Mouse (Mus musculus): Measurements from ENCODE around the gene Bahcc1.

Gene Bahcc1

DNA sequence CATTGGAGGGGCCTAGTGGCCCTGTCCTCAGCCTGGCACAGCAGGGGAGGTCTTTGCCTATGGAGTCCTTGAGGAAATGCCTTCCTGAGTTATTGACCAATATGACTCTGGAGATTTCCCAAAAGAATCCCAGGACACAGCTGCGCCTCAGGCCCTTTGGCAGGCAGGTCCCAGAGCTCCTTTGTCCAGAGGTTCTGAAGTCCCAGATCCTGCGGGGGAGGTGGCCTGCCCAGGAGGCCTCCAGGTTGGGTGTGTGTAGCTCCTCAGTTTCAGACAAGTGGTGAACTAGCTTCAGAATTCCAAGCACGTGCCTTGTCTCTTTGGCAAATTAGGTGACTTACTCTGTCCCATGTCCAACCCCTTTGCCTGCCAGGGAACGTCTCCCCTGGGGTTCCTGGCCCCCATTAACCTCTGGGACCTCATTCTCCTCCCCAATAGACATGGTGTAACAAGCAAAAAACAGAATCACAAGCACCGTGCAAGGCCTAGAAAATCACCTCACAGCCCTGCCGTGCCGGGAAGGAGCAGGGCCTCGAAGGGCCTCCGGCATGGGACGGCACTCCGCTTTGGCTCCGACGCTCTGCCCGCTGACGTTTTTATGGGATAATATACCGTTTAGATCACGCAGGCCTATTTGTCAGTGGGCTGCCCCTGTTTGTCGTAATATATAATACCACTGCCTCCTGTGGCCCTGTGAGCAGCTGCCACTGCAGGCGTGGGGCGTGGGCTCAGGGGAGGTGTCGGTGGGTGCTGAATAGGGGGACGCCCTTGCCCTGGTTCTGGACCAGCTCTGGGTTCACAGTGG is 10.2 kb downstream of the Bahcc1 start:
- no peak for DNase-seq (ENCODE audit: low spot score in 2 of 2)

DNA sequence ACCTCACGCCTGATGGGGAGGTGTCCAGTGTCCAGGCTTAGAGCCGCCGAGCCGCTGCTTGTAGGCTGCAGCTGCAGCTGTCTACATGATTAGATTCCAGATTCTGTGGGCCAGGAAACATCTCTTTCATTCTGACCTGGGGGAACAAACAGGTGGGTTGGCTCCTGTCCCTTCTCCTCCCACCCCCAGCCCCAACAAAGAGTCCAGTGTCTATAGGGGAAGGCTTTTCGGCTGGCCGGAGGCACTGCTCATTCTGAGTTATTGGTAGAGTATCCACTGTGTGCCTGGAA is 10.7 kb downstream of the Bahcc1 start:
- DNase-seq (ENCODE audit: low spot score in 2 of 2) = no peak

DNA sequence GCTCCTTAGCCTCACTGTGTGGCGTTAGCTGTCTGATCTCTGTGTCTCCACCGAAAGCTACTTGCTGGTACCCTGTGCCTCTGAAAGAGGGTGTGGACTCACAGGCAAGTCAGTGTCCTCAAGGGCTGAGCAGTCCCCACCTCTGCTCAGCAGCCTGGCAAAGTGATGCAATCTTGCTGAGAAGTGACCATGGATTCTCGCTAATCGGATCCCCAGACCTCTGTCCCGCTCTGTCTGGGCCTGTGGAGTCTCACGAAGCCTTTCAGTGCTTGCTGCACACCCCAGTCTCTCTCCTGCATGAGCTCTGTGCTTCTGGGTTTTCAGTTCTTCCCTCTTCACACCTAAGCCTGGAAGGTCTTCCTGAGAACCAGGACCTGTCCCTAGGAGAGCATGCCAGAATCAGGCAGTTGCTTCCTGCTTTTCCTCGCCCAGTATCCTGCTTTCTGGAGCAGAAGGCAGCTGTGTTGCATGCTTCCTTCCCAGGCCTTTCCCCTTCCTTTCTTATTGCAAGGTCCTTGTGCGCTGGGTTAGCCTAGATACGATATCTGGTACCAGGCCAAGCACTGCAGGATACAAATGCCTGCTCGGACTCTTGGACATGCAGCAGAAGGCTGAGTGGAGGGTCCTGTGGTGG is 15.5 kb downstream of the Bahcc1 start:
- no peak for DNase-seq (ENCODE audit: low spot score in 2 of 2)

DNA sequence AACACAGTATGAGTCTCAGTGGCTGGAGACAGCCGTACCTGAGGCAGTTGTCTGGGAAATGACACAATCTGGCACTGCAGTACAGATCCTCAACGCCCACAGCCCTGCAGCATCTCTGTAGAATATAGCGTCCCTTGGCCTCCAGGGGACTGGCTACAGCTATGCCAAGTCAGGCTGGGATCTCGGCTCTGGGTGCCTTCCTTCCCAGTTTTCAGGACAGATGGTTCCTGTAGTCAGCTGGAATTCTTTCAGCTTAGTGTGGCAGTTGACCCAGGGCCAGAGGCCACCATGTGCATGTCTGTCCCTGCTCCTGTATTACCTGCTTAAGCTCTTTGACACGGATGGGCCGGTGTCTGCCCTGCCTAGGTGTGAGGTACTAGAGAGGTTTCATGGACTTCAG is 16.2 kb downstream of the Bahcc1 start:
- no peak for DNase-seq (ENCODE audit: low spot score in 2 of 2)

DNA sequence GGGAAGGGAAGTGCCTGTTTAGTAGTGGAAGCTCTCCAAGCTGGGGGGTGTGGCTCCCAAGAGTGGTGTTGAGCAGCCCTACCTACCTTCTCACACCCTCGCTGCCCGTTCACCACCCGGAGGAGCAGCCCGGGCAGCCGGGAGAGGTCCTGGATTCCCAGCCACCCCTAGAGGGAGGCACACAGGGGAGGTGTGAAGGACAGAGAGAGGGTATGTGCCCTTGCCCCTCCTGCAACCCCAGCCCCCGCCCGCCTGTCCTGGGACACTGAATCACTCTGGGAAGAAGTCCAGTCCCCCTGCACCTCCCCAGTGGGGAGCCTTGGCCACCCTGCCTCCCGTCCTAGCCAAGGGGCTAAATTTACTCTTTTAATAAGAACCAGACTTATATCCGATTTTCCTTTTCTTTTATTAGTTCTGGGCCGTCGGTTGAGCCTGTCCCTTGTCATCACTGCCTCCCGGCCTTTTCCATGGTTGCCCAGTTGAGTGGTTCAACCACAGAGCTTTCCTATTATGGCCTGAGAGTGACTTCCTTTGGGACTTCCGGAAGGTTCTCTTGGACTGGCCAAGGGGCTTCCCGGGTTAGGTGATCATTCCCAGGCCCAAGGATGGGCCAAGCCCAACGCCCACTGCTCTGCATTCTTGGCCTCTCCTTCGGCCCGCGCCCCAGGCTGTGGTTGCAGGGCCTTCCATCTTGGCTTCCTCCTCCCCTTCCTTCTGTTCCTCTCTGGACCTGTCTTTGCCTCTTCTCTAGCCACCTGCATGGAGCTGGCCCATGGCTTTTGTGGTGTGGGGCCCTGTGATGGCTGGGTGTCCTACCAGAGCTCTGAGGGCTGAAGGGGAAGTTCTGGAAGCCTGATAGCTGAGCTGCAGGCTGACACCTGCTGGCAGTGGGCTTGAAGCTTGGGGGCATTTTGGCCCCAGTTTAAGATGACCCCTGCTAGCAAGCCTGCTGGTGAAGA is 18.5 kb downstream of the Bahcc1 start:
- DNase-seq (ENCODE audit: low spot score in 2 of 2) = no peak

DNA sequence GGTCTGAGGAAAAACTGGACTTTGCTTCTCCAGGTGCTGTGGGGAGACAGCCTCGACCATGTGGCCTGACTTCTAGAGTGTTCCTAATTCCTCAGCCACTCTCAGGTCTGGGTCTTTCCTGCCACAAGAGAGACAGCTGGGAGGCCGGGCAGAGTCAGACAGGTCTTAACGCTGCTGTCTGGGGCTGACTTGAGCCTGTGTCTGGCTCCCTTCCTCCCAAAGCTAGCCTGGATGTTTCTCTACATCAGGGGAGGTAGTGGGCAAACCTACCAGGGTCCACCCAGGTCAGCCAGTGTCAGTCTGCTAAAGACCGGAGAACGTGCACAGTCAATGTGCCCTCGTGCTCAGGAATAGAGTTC is 19.2 kb downstream of the Bahcc1 start:
- no peak for DNase-seq (ENCODE audit: low spot score in 2 of 2)

DNA sequence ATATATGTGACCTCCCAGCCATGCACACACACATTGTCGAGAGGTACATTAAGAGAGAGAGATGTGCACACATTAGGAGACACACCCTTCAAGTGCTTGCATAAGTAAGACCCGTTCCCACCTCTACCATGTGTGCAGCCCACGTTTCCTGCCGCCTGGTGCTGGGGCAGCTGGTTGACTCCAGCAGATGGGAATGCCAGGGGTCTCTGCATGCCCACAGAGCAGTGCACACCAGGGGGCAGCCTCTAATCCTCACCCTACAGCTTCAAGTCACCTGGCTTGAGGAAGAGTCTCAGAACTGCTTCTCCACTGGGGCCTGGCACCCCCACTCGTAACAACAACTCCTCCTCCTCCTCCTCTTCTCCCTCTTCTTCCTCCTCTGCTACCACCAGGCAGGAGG is 19.7 kb downstream of the Bahcc1 start:
- no peak for DNase-seq (ENCODE audit: low spot score in 2 of 2)

DNA sequence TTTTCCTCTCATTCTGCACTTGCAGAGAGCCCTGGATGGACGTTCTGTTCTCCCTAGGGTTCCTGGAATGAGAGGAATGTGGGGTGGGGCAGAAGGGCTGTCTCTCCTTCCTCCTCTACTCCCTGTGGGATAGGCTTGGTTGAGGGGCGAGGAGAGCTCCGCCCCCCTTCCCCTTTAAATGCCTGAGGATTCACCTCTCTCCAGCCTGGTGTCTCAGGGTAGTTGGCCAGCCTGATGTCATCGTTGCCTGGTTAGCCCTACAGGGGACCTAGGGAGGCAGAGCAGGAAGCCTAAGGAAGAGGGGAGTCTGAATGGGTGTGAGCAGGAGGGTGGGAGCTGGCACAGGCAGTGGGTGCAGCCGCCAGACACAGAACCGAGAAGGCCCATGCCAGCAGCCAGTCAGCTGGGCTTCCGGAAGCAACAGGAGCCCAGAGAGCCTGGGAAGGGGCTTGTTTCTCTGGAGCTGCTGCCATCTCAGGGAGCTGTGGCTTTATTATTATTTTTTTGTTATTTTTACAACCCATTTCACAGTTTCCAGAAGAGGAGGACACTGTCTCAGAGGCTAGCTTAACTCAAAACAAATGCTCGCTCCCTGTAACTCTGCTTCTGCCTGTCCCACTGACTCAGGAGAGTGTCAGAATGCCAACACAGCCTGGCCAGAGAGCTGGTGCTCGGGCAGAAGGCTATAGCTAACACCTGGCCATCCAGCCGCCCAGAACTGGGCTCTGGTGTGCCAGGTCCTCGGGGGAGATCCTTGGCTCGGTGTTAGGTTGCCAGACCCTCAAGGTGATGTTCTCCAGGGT is 20.3 kb downstream of the Bahcc1 start:
- DNase-seq (ENCODE audit: low spot score in 2 of 2) = no peak

DNA sequence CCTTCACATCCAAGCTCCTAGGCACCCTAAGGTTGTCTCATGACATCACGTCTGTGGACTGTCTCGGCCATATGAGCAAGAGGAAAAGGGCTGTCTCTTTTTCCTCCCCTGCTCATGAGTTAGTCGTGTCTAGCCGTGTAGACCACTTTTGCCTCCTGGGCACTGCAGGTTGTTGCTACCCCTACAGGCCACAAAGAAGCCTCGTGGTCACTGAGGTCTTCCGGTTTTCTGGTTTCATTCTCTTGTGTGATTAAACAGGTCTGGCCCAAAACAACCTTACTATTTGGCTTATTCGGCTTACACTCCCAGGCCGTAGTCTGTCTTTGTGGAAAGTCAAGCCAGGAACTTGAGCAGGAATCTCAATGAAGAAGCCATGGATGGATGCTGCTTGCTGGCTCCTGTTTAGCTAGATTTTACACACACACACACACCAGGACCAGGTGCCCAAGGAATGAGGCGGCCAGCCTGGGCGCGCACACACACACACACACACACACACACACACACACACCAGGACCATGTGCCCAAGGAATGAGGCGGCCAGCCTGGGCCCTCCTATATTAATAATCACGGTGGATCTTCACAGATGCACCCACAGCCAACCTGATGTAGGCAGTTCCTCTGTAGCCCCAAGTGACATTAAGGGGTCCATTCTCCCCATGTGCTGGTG is 21.0 kb downstream of the Bahcc1 start:
- no peak for DNase-seq (ENCODE audit: low spot score in 2 of 2)

DNA sequence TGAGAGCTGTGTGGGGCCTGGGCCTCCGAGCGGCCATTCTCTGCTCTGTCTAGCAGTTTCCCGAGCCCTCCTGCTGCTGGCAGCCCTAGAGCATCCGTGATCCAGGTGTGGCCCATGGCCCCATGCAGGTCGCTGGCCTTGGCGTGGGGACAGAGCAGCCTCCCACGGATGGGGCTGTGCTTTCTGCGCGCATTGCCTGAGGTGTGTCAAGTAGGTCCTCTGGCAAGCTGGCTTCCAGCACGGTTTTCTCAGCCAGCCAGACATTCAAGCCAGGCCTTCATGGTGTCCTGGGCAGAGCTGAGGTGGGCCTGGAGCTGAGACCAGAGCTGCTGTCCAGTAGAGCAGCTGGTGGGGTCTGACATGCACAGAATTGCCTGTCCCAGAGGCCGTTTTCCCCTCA is 21.7 kb downstream of the Bahcc1 start:
- no peak for DNase-seq (ENCODE audit: low spot score in 2 of 2)

DNA sequence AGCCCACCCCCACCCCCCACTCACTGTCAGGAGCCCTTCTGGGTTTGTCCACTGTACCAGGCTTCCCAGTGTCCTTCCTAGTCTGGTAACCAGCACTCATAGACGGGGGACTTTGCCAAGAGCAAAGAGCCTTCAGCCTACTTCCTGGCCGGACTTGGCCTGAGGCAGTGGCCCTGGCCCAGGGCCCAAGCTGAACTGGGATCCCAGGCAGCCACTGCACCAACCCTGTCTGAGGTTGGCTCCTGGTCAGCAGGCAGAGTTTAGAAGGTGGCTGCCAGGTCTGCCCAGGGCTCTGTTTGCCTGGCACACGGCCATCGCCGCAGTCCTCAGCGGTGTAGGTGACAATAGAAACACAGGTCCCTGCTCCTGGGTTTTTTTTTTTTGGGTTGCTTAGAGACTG is 22.3 kb downstream of the Bahcc1 start:
- DNase-seq (ENCODE audit: low spot score in 2 of 2) = peak in 1 of 2 experiments; percentile 81

DNA sequence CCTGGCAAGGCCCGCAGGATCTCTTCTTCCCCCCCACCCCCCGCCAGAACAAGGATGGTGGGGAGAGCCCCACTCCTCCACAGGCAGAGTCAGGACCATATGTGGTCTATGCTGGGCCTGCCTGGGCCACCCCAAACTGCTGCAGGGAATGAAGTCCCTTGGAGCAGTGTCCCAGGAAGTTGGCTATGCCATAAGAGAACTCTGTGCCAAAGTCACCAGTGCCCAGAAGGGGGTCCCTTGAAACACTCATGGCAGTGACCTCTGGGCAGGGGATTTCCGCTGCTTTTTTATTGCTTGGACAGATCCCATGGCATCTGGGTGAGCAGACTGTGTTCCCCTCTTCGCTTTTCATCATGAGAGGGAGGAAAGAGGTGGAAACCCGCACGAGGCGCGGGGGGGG is 22.8 kb downstream of the Bahcc1 start:
- DNase-seq (ENCODE audit: low spot score in 2 of 2) = no peak

DNA sequence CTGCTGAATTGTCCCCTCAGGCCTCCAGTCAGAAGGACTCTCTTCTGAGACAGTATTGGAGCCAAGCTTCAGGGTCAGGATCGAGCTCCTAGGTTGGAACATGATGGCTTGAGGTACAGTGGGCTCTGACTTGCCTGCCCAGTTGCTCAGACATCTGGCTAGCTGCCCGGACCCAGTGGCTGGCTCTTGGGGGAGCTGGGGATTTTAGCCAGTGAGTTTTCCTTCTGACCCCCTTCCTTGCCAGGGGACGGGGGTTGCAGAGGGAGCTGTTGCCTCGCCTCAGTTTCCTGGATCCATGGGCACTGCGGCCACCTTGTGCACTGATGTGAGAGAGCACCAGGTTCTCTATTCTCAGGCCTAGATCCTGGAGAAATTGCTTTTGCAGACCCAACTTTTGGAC is 23.4 kb downstream of the Bahcc1 start:
- DNase-seq (ENCODE audit: low spot score in 2 of 2) = no peak

DNA sequence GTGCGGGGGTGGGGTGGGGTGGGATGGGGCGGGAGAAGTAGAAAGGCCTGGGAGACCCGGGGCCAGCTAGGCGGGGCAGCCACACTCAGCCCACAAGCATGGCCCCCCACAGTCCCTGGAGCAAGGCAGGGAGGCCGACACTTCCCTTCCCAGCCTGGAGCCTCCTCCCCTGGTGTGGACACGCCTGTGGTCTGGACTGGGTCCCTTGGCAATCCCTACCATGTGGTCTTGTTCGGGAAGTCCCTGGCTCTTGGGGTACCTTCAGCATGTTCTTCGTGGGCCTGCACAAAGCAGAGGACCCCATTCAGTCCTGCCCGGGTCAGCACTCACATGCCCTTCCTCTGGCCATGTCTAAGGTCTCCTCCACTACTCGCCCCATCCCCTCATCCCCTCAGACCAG is 23.8 kb downstream of the Bahcc1 start:
- no peak for DNase-seq (ENCODE audit: low spot score in 2 of 2)

DNA sequence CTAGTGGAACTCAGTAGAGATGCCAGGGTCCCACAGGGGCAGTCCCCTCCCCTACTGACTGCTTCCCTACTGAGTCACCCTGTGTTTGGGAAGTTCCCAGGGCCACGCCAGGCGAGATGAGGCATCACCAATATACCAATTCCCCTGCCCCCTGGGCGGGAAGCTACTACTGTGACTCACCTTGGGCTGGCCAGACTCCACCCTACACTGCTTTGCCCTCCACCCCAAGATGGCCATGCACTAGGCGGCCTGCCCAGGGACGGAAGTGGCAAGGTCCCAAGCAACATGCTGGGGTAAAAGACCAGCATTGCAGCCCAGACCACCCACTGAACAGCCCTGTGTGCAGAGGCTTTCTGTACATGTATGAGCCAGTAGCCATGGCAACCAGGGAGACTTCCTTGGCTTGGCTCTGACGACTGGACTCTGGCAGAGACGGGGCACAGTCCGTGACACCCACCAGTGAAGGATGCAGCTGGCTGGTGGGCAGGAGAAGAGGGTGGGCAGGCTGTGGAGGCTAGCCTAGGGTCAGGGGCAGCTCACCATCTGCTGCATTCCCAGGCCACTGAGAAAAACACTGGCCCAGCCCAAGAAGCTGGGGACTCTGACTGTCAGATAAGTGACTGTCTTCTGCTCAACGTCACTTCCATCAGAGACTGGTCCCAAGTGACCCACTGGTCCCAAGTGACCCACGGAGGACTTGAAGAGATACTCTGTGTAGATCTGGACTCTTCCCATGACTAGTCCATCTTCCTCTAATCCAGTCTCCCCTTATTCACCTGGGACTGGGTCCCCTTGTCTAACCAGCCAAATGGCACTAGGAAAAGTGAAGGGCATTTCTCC is 24.5 kb downstream of the Bahcc1 start:
- no peak for DNase-seq (ENCODE audit: low spot score in 2 of 2)

DNA sequence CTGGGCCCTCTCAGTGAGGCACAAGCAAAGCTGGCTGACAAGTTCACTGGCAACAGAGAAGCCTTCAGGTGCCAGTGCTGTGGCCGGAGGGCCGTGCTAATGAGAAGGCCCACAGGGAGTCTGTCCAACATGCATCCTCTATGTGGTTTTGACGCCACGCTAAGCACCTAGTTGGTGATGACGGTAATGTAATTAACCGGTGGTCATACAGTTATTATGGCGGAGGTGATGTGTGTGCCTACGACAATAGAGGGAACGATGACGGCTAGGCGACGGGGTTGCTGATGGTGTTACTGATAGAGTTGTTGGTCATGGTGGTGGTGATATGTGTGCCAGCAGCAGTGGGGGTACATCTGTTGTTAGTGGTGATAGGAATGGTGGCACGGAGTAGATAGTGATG is 25.2 kb downstream of the Bahcc1 start:
- DNase-seq (ENCODE audit: low spot score in 2 of 2) = no peak

DNA sequence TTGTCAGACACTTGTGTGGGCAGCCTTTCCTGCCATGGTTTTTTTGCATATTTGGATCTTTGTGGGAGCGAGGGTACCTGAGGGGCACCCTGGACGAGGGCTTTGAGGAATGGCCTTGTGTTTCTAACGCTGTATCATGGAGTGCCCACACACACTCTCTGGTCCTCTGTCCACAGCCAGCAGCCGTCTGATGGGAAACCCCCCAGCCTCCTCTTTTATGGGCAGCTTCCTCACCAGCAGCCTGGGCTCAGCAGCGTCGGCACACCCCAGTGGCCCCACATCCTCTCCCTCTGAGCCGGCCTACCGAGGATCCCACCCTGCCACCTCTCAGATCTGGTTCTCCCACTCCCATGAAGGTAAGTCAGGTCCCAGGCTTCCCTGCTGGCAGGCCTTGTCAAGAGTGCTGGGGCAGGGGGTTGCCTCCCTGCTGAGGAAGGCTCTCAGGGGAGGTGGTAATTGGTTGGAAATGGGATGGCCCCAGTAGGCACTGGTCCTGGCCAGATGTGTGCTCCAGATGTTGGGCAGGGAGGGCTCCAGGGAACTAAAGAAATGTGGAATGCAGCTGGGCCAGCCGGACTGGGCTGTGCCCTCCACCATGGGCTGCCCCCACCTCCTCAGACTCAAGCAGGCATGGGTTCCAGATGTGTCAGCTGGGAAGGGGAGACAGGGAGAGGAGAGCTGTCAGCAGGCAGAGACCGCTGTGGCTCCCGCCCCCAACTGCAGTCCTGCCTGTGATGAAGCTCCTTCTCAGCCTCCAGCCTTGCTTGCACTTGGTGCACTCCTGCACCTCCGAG is 26.3 kb downstream of the Bahcc1 start:
- no peak for DNase-seq (ENCODE audit: low spot score in 2 of 2)

DNA sequence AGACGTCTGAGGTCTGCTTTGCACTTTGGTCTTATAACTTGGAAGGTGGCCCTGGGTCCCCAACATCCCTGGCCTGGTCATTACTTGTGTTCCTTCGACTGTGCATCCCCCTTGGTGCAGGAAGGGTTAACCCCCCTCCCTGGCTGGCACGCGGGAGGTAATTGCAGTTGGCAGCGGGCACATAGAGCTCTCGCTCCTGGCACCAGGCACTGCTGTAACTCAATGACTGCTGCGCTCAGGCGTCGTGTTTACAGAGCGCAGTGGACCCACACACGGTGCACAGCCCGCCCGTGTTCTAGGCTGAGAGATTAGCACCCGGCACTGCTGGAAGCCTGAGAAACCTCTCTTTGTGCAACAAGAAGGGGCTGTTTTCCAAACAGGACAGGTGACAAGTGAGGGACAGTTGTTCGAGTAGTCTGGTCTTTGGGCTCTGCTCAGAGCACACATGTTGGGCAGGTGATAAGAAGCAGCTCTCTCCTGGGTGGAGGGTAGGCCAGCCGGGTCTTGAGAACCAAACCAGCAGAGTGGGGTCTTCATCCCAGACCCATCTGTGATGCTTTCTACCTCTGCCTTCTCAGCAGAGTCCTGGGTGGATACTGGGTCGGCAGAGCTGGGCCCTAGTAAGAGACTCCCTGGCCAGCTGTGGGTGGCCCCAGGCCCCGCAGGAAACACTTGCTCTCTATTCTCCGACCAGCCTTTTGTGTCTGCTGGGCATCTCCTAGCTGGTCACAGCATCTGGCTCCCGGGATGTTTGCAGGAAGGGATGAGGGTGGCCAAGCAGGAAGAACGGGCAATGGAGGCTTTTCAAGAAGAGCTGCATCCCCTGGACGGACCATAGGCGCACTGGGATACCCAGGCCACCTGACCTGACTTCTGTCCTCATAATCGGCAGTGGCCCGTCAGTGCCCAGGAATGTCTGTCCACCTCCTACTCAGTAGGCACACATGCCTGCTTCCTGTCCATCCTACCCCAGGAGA is 27.3 kb downstream of the Bahcc1 start:
- no peak for DNase-seq (ENCODE audit: low spot score in 2 of 2)

Data from urinary bladder, postnatal 36 days (tissue).